Mouse (Mus musculus): Measurements from ENCODE around the gene Bsn. TPM values are rescaled to one million over a fixed set of nuclear protein-coding genes. Genes with fewer than 3 reads are reported as not detected.

The Bsn gene
- total RNA-seq, 2 experiments from 2014 or later = 236 to 246 TPM

- peak overlapping the region; percentile 96 for H3K27ac ChIP-seq
- TF ChIP-seq CTCF (conservative IDR thresholded peaks at IDR 0.05) = no peak
- DNase-seq (ENCODE audit: low spot score in 2 of 2) = peak; percentile 60 to 85
- H3K4me3 ChIP-seq = no peak overlapping the region
These were observed 32.7 kb downstream of the Bsn start for GRCm38 (mm10) chr9:108157451-108157850.

GRCm38 (mm10) chr9:108156786-108157185, 33.4 kb downstream of the Bsn start:
- no peak for DNase-seq (ENCODE audit: low spot score in 2 of 2)
- TF ChIP-seq CTCF (conservative IDR thresholded peaks at IDR 0.05) = no peak
- Histone ChIP-seq H3K27ac (peak overlapping the region; percentile 96), H3K4me3 (no peak overlapping the region)

GRCm38 (mm10) chr9:108154814-108155213, 35.4 kb downstream of the Bsn start:
- Histone ChIP-seq H3K27ac (peak overlapping the region; percentile 91), H3K4me3 (no peak overlapping the region)
- DNase-seq (ENCODE audit: low spot score in 2 of 2) = no peak
- no peak for TF ChIP-seq CTCF (conservative IDR thresholded peaks at IDR 0.05)

GRCm38 (mm10) chr9:108153516-108154448, 36.4 kb downstream of the Bsn start:
- peak overlapping the region; percentile 91 for H3K27ac ChIP-seq
- DNase-seq (ENCODE audit: low spot score in 2 of 2) = peak; percentile 55 to 77
- TF ChIP-seq CTCF (conservative IDR thresholded peaks at IDR 0.05) = no peak
- H3K4me3 ChIP-seq = no peak overlapping the region

- peak overlapping the region; percentile 61; the same call in 1 of the 2 replicates for H3K27ac ChIP-seq
- no peak overlapping the region for H3K4me3 ChIP-seq
- no peak for TF ChIP-seq CTCF (conservative IDR thresholded peaks at IDR 0.05)
- no peak for DNase-seq (ENCODE audit: low spot score in 2 of 2)
These were observed 39.7 kb downstream of the Bsn start for GRCm38 (mm10) chr9:108150486-108150885.

- Histone ChIP-seq H3K4me3 (no peak overlapping the region), H3K27ac (no peak overlapping the region)
- no peak for DNase-seq (ENCODE audit: low spot score in 2 of 2)
- TF ChIP-seq CTCF (conservative IDR thresholded peaks at IDR 0.05) = no peak
These were observed 40.4 kb downstream of the Bsn start for GRCm38 (mm10) chr9:108149817-108150216.

GRCm38 (mm10) chr9:108147606-108148005, 42.6 kb downstream of the Bsn start:
- Histone ChIP-seq H3K4me3 (no peak overlapping the region), H3K27ac (peak overlapping the region; percentile 84)
- DNase-seq (ENCODE audit: low spot score in 2 of 2) = no peak
- TF ChIP-seq CTCF (conservative IDR thresholded peaks at IDR 0.05) = no peak

- no peak for TF ChIP-seq CTCF (conservative IDR thresholded peaks at IDR 0.05)
- Histone ChIP-seq H3K27ac (peak overlapping the region; percentile 84), H3K4me3 (no peak overlapping the region)
- no peak for DNase-seq (ENCODE audit: low spot score in 2 of 2)
These were observed 43.7 kb downstream of the Bsn start for GRCm38 (mm10) chr9:108146451-108146850.

- TF ChIP-seq CTCF (conservative IDR thresholded peaks at IDR 0.05) = no peak
- H3K27ac ChIP-seq = peak overlapping the region; percentile 76
- H3K4me3 ChIP-seq = no peak overlapping the region
- no peak for DNase-seq (ENCODE audit: low spot score in 2 of 2)
These were observed 44.4 kb downstream of the Bsn start for GRCm38 (mm10) chr9:108145740-108146139.

- no peak for DNase-seq (ENCODE audit: low spot score in 2 of 2)
- no peak for TF ChIP-seq CTCF (conservative IDR thresholded peaks at IDR 0.05)
- Histone ChIP-seq H3K4me3 (no peak overlapping the region), H3K27ac (peak overlapping the region; percentile 76)
These were observed 45.6 kb downstream of the Bsn start for GRCm38 (mm10) chr9:108144371-108145270.

GRCm38 (mm10) chr9:108143470-108143869, 46.7 kb downstream of the Bsn start:
- no peak for TF ChIP-seq CTCF (conservative IDR thresholded peaks at IDR 0.05)
- H3K27ac ChIP-seq = peak overlapping the region; percentile 52

GRCm38 (mm10) chr9:108141387-108141786, 48.8 kb downstream of the Bsn start:
- Histone ChIP-seq H3K4me3 (no peak overlapping the region), H3K27ac (peak overlapping the region; percentile 85)
- no peak for TF ChIP-seq CTCF (conservative IDR thresholded peaks at IDR 0.05)
- DNase-seq (ENCODE audit: low spot score in 2 of 2) = no peak

More at GRCm38 (mm10) chr9:108143470-108143869, 46.7 kb downstream of the Bsn start:
- DNase-seq (ENCODE audit: low spot score in 2 of 2) = no peak
- H3K4me3 ChIP-seq = no peak overlapping the region

All from layer of hippocampus, adult 2 months (tissue).